In genomic region chr12:46870130-46870529, GRCm38 (mm10) we compare ENCODE assay signal across 10 mouse cellular contexts. TPM values are rescaled to one million over a fixed set of nuclear protein-coding genes. Genes with fewer than 3 reads are reported as not detected.
DNase-seq lines count a peak whose midpoint lies in the region; ATAC-seq lines count a peak whose summit lies in the region.
"Had no signal": no experiment of that assay in that cellular context is flagged by ENCODE, and none has a peak within 500 bp of the region (broad histone marks: within the 10 kb centered on the region; RNA-seq: fewer than 3 reads in every experiment).

No protein-coding gene starts in this region.

- no peak for ATAC-seq in megakaryocyte, adult 5-6 weeks (ENCODE audit: poor library complexity, severe bottlenecking)

- peak; percentile 53 for DNase-seq in gastrocnemius, adult 18-20 months (ENCODE audit: low spot score)
- no peak for DNase-seq in gastrocnemius, adult 8-10 months (ENCODE audit: low spot score in 2 of 2)
- peak; percentile 12 for DNase-seq in layer of hippocampus, adult 9-10 months (ENCODE audit: low spot score)
- DNase-seq in layer of hippocampus, postnatal 25 days (ENCODE audit: extremely low spot score in 1 of 2, low spot score in 1 of 2): no peak
- DNase-seq in MEL-GATA-1-ER (ENCODE audit: extremely low read depth, low read depth): peak; percentile 15
- peak; percentile 34 for DNase-seq in brain, embryonic 18.5 days (ENCODE audit: low read depth, low spot score)
- no peak for DNase-seq in embryo, embryonic 11 days
- DNase-seq: spleen, adult 18-20 months; thymus, postnatal 14 days had no signal

RNA-seq across cellular contexts. Expression of gene Nova1, which starts 51.4 kb away (rescaled TPM):
- total RNA-seq in gastrocnemius, adult 18-20 months (2021): 1 to 10 TPM; 3.1 to 3.3 TPM
- 1 to 10 TPM; 2.2 to 3.9 (median 3.4) TPM for total RNA-seq in gastrocnemius, adult 8-10 months (2022)
- total RNA-seq in layer of hippocampus, postnatal 25 days (2021): 10 to 100 TPM; 25.7 to 27.5 TPM
- total RNA-seq in megakaryocyte, adult 5-6 weeks (2015): not detected in 2 replicates
- not detected in 2 replicates for total RNA-seq in megakaryocyte, adult 5-6 weeks (2017)

Comparison
In these comparisons a context has a peak if more than half of its experiments do, and no peak if none do; other contexts are left out.
1. DNase-seq: peak in gastrocnemius, adult 18-20 months (single experiment), layer of hippocampus, adult 9-10 months (single experiment), MEL-GATA-1-ER (single experiment) and brain, embryonic 18.5 days (single experiment); none in gastrocnemius, adult 8-10 months (0 of 2), layer of hippocampus, postnatal 25 days (0 of 2) and embryo, embryonic 11 days (single experiment).
2. RNA of gene Nova1, which starts 51.4 kb away (total RNA-seq): 25.7 to 27.5 TPM in layer of hippocampus, postnatal 25 days; 2.2 to 3.9 TPM in gastrocnemius, adult 8-10 months, 3.1 to 3.3 TPM in gastrocnemius, adult 18-20 months and not detected in megakaryocyte, adult 5-6 weeks; every median in the first group is over 4 times any median in the second.